Mouse (Mus musculus) embryonic facial prominence, embryonic 14.5 days (tissue): Measurements from ENCODE around the gene Kcnq4. TPM values are rescaled to one million over a fixed set of nuclear protein-coding genes. Genes with fewer than 3 reads are reported as not detected.

ENCODE experiments used
- ATAC-seq: fragments of 200-750 bp; cut with Nextera tagmentation; 2 replicates; pipeline ENCODE4 v1.8.0; 2017; ENCODE audit warnings: low read depth, moderate number of reproducible peaks, moderate TSS enrichment
- DNase-seq: peaks from one replicate; pipeline ENCODE4 v3.0.0-alpha.2; 2015; ENCODE audit warnings: low spot score
- H3K27ac ChIP-seq: fragments of 300-500 bp; sonication (generic); replicated peaks from 2 replicates; pipeline ENCODE4 v1.5.1; 2014; ENCODE audit warnings: low read depth, mild to moderate bottlenecking, low read length, moderate library complexity
- H3K27me3 ChIP-seq: fragments of 300-500 bp; sonication (generic); replicated peaks from 2 replicates; pipeline ENCODE4 v1.6.1; 2014; ENCODE audit warnings: low read length; ENCODE audit not compliant: control insufficient read depth, insufficient read depth
- H3K36me3 ChIP-seq: fragments of 300-500 bp; sonication (generic); 2 replicates; pipeline ENCODE4 v1.6.1; 2014; ENCODE audit warnings: low read length, mixed read lengths; ENCODE audit not compliant: control insufficient read depth, insufficient read depth
- H3K4me1 ChIP-seq: fragments of 300-500 bp; sonication (generic); 2 replicates; pipeline ENCODE4 v1.6.1; 2014; ENCODE audit warnings: antibody characterized with exemption, low read length; ENCODE audit not compliant: control insufficient read depth, insufficient read depth
- H3K4me2 ChIP-seq: fragments of 300-500 bp; sonication (generic); 2 replicates; pipeline ENCODE4 v1.6.1; 2014; ENCODE audit warnings: low read depth, mild to moderate bottlenecking, low read length, moderate library complexity, mixed read lengths
- H3K4me3 ChIP-seq: fragments of 300-500 bp; sonication (generic); 2 replicates; pipeline ENCODE4 v1.5.1; 2014; ENCODE audit warnings: low read depth, mild to moderate bottlenecking, low read length
- H3K9ac ChIP-seq: fragments of 300-500 bp; sonication (generic); 2 replicates; pipeline ENCODE4 v1.6.1; 2014; ENCODE audit warnings: low read depth, mild to moderate bottlenecking, low read length, moderate library complexity, mixed read lengths
- H3K9me3 ChIP-seq: fragments of 300-500 bp; sonication (generic); 2 replicates; pipeline ENCODE4 v1.6.1; 2016; ENCODE audit warnings: low read length; ENCODE audit not compliant: control insufficient read depth
- WGBS: fragments of 180-500 bp; shearing (Covaris S2); extraction: QIAGEN DNeasy Blood & Tissue Kit; methylation state at CpG from one replicate; pipeline ENCODE4 v1.1.7; 2014; 5-methylcytosine and 5-hydroxymethylcytosine counted together
- polyA plus RNA-seq: library from polyadenylated mRNA; unstranded; fragments of >200 nt; fragmentation: Nextera tagmentation; extraction: Ambion mirVana; gene quantifications from 2 replicates; pipeline ENCODE4 v1.2.1, GENCODE M21; 2014

The Kcnq4 gene
- polyA plus RNA-seq, 1 experiment from 2014 or later = 3.2 TPM

DNA sequence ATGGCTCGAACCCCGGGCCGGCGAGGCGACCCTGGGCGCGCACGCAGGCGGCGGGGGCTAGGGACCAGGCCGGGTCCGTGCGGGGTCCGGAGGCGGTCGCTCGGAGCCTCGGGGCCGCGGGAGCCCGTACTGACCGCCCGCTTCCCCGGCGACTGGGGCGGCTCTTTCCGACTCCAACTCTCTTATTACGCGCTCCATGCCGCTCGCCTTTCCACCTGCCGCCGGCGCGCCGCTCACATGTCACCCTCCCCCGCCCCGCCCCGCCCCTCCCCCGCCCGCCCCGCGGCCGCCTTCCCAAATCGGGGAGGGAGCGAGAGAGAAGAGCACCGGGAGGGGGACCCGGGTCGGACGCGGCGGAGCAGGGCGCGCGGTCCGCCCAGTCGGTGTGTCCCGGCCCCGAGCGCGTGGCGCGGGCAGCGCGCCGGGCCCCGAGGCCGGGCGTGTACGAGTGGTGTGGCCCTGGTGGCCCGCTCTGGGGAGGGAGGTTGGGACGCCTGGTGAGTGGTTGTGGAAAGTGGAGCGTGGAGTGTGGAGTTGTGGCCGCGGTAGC lies 1.1 kb downstream of the Kcnq4 start:
- peak; percentile 25 for DNase-seq
- peaks cover 58% of the 10 kb centered on the region for H3K27me3 ChIP-seq

DNA sequence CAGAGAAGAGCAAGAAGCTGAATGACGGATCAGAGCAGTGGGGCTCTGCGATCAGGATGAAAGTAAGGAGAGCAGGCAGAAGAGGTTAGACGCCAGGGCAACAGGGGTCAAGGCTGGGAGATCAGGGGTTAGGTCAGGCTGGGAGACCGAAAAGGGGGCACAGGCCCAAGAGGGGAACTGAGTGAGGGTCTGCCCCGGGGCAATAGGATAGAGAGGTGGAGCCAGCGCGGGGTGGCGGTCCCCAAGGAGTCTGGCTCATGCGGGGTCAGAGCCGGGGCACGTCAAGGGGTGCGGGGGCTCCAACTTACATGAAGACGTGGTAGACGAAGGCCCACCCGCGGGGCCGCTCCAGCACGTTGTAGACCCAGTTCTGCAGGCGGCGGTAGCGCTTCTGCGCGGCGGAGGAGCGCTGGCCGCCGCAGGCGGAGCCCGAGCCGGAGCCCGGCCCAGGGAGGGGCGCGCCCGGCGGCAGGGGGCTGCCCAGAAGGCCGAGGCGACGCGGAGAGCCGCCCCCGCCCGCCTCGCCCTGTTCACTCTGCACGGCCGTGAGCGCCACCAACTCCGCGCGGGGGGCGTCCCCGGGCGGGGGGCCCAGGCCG lies 1.8 kb downstream of the Kcnq4 start:
- peak; percentile 78 for ATAC-seq
- Histone ChIP-seq H3K9ac (peak overlapping the region; percentile 65), H3K27me3 (peaks cover 56% of the 10 kb centered on the region), H3K4me3 (peak overlapping the region; percentile 73), H3K4me1 (peaks cover 3% of the 10 kb centered on the region; the same call in 1 of the 2 replicates), H3K9me3 (no peaks in the 10 kb centered on the region), H3K4me2 (peak overlapping the region; percentile 100), H3K27ac (no peak overlapping the region), H3K36me3 (no peaks in the 10 kb centered on the region)
- 13% methylated on average over 9 of the region's 53 CpGs for WGBS
- DNase-seq = peak; percentile 17

More for the DNA sequence above, 1.1 kb downstream of the Kcnq4 start:
- Histone ChIP-seq H3K9ac (peak overlapping the region; percentile 65), H3K36me3 (no peaks in the 10 kb centered on the region), H3K4me1 (peaks cover 3% of the 10 kb centered on the region; the same call in 1 of the 2 replicates), H3K4me2 (peak overlapping the region; percentile 100), H3K9me3 (no peaks in the 10 kb centered on the region), H3K4me3 (peak overlapping the region; percentile 73), H3K27ac (no peak overlapping the region)
- ATAC-seq = peak; percentile 55
- under 1% methylated on average over 29 of the region's 75 CpGs for WGBS

DNA sequence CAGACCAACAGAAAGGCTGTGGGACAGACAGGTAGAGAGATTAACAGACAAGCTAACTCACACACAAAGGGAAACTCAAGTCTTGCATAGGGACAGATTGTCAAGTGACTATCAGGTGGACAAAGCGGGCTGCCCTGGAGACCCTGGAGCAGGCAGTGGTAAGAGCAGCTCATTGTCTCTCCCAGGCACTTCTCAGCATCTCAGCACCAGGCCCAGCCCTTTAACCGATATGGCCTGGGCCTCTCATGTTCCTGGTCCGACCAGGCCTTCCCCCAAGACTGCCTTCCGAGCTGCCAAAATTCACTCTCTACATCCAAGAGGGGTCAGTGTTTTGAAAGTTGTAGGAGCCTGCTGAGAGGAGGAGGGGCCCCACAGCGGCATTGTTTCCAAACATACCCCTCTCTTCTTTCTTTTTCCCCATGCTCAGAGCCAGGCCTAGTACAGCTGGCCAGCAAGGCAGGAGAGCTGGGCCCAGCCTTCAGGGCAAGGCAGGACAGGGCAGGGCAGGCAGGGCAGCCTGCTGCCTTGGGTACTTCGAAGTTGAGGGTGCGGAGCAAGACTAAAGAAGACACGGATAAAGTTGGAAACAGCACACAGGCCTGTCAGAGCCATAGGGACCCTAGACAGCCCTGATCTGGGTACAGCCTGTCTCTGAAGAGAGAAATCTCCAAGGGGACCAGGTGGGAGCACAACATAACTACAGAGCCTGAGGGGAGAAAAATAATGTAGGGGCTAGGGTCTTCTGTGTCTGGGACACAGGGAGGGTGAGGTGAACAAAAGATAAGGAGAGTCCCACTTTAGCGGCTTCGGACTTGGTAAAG lies 2.5 kb downstream of the Kcnq4 start:
- H3K4me1 ChIP-seq = peaks cover 3% of the 10 kb centered on the region; the same call in 1 of the 2 replicates
- no peak for ATAC-seq
- H3K4me3 ChIP-seq = peak overlapping the region; percentile 73
- no peak overlapping the region for H3K9ac ChIP-seq
- 33% methylated on average over 10 of the region's 10 CpGs for WGBS
- H3K4me2 ChIP-seq = peak overlapping the region; percentile 100
- no peaks in the 10 kb centered on the region for H3K9me3 ChIP-seq
- H3K27me3 ChIP-seq = peaks cover 53% of the 10 kb centered on the region
- no peaks in the 10 kb centered on the region for H3K36me3 ChIP-seq
- no peak overlapping the region for H3K27ac ChIP-seq
- peak; percentile 13 for DNase-seq

DNA sequence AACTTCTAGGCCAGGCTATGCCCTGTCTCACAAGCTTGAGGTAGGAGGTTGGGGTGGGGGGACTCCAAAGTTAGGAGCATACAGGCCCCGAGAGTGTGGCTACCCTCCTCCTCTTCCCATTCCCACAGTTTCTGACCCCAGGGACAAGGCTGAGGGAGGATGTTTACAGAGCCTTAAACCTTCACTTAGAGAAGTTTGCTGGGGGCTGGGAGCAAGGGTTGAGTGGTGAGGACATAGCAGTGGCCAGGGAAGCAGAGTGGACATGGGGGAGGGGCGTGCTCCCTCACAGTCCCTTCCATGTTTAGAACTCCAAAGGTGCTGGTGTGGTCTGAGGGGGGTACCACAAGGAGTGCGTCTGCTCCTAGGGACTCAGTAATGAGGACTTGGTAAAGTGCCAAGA lies 4.8 kb downstream of the Kcnq4 start:
- no peaks in the 10 kb centered on the region for H3K36me3 ChIP-seq
- H3K9ac ChIP-seq = no peak overlapping the region
- 60% methylated on average over 3 of the region's 3 CpGs for WGBS
- no peak overlapping the region for H3K4me3 ChIP-seq
- peaks cover 3% of the 10 kb centered on the region; the same call in 1 of the 2 replicates for H3K4me1 ChIP-seq
- peaks cover 36% of the 10 kb centered on the region for H3K27me3 ChIP-seq
- no peaks in the 10 kb centered on the region for H3K9me3 ChIP-seq
- DNase-seq (no peak), ATAC-seq (no peak)
- H3K4me2 ChIP-seq = no peak overlapping the region
- H3K27ac ChIP-seq = no peak overlapping the region

DNA sequence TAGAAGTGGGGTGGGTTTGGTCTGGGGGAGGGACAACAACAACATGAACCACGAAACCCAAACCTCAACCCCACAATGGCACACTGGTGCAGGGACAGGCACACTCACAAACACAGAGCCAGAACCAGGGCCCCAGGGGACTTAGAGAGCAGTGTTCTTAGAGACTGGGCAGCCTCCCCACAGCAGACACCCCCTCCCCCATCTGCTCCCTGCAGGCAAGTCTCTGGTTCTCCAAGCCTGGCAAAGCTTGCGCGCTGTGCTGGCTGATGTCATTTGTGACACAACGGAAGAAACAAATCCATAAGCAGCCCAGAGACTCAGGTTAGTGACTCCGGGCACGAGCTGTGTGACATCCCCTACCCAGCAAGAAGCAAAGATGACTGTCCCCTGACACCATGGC lies 7.1 kb downstream of the Kcnq4 start:
- no peak overlapping the region for H3K4me2 ChIP-seq
- WGBS = 58% methylated on average over 6 of the region's 6 CpGs
- peak; percentile 32 for DNase-seq
- no peak overlapping the region for H3K27ac ChIP-seq
- H3K9ac ChIP-seq = no peak overlapping the region
- peaks cover 12% of the 10 kb centered on the region; the same call in 1 of the 2 replicates for H3K27me3 ChIP-seq
- no peaks in the 10 kb centered on the region for H3K36me3 ChIP-seq
- no peaks in the 10 kb centered on the region for H3K9me3 ChIP-seq
- no peak for ATAC-seq
- H3K4me3 ChIP-seq = no peak overlapping the region
- no peaks in the 10 kb centered on the region for H3K4me1 ChIP-seq

DNA sequence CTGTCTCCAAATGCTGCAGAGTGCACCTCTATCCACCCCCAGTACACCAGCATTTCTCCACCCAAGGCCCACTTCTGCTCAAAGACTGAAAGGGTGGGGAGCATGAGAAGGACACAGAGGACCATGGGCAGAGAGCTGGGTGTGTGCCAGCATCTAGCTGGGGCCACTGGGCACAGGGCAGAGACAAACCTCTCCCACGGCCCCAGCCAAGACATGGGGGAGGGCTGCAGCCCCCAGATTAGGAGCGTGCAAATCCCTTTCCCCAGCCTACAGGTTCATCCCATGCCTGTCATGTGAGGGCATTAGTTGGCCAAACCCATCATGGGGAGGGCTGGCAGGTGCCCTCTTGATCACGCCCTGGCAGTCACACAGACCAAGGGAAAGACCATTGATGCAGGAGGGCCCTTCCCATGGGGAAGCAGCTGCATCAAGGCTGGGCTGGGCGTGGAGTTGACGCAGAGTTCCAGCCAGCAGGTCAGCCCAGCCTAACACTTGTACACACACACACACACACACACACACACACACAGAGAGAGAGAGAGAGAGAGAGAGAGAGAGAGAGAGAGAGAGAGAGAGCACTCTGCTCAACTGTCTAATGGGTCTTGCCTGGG lies 14.3 kb downstream of the Kcnq4 start:
- Histone ChIP-seq H3K4me3 (no peak overlapping the region), H3K36me3 (no peaks in the 10 kb centered on the region), H3K27me3 (peaks cover 6% of the 10 kb centered on the region; the same call in 1 of the 2 replicates), H3K9ac (no peak overlapping the region), H3K4me1 (peaks cover 11% of the 10 kb centered on the region), H3K4me2 (no peak overlapping the region), H3K27ac (no peak overlapping the region), H3K9me3 (no peaks in the 10 kb centered on the region)
- no peak for ATAC-seq
- DNase-seq = no peak
- WGBS = 72% methylated on average over 4 of the region's 5 CpGs

DNA sequence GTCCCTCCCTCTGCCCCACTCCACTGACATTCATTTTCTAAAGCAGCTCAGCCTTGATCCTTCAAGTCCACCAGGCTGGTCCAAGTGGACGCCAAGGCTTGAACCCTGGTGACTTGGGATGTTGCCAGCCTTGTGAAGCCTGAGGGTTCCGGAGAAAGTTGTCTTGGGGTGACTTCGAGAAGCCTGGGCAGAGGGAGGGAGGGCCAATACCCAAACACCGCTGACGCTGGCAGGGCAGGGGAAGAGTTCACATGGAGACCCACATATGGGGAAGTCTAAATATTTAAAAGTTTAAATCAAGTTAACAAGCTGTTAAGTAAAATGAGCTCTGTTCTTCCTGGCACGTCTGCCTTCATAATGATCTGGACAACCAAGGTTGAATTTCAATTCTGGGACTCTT lies 15.7 kb downstream of the Kcnq4 start:
- Histone ChIP-seq H3K9ac (no peak overlapping the region), H3K27me3 (peaks cover 6% of the 10 kb centered on the region; the same call in 1 of the 2 replicates), H3K27ac (no peak overlapping the region), H3K4me3 (no peak overlapping the region), H3K4me1 (peaks cover 11% of the 10 kb centered on the region), H3K36me3 (no peaks in the 10 kb centered on the region), H3K4me2 (no peak overlapping the region), H3K9me3 (no peaks in the 10 kb centered on the region)
- no peak for ATAC-seq
- WGBS = 64% methylated on average over 6 of the region's 6 CpGs
- no peak for DNase-seq

DNA sequence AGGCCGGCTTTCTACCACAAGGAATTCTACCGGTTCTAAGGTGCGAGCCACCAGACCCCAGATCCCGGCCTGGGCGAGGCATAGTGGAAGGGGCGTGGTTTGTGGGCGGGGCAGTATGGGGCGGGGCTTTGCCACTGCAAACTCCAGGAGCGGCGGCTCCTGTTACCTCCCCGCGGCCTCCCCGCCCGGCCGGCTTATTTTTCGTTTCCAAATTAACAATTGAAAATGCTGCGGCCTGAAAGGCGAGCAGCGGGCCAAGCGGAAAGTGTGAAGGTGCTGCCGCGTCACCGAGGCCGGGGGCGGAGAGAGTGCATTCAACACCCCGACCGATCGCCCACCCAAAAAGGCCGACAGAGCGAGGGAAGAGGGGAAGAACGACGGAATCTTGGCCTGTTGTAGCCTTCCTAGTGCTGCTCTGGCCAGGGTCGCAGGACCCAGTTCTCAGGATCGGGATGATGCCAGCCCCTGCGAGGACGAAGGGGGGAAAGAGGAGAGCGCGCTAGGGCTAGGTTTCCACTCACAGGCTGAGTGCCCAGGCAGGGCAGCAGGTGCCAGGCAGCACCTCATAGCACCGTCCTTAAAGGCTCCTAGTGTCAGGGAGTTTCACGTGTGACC lies 17.3 kb downstream of the Kcnq4 start:
- WGBS = under 1% methylated on average over 37 of the region's 40 CpGs
- ATAC-seq = peak; percentile 90

More for the DNA sequence above, 17.3 kb downstream of the Kcnq4 start:
- Histone ChIP-seq H3K27ac (no peak overlapping the region), H3K9me3 (no peaks in the 10 kb centered on the region), H3K9ac (peak overlapping the region; percentile 60), H3K4me2 (peak overlapping the region; percentile 95), H3K36me3 (no peaks in the 10 kb centered on the region), H3K4me1 (peaks cover 12% of the 10 kb centered on the region), H3K4me3 (peak overlapping the region; percentile 48), H3K27me3 (peaks cover 6% of the 10 kb centered on the region; the same call in 1 of the 2 replicates)
- peak; percentile 82 for DNase-seq
